Mouse (Mus musculus): ENCODE measurements around the gene Tanc1.

Tanc1 gene

DNA sequence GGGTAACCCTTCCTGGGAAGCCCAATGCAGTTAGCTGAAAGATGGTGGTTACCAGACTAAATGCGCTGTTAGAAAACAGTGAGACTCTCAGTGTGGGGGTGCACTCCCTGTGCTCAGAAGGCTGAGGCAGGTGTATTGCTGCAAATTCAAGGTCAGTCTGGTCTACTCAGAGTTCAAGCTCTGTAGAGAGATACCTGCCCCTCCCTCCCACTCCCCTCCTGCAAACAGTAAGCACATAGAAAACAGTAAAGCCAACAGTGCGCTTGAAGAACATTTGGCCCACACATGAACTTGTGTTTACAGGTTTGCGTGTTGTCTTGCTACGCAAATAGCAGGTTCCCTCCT, 73.7 kb downstream of the Tanc1 start:
- DNase-seq, result no peak

DNA sequence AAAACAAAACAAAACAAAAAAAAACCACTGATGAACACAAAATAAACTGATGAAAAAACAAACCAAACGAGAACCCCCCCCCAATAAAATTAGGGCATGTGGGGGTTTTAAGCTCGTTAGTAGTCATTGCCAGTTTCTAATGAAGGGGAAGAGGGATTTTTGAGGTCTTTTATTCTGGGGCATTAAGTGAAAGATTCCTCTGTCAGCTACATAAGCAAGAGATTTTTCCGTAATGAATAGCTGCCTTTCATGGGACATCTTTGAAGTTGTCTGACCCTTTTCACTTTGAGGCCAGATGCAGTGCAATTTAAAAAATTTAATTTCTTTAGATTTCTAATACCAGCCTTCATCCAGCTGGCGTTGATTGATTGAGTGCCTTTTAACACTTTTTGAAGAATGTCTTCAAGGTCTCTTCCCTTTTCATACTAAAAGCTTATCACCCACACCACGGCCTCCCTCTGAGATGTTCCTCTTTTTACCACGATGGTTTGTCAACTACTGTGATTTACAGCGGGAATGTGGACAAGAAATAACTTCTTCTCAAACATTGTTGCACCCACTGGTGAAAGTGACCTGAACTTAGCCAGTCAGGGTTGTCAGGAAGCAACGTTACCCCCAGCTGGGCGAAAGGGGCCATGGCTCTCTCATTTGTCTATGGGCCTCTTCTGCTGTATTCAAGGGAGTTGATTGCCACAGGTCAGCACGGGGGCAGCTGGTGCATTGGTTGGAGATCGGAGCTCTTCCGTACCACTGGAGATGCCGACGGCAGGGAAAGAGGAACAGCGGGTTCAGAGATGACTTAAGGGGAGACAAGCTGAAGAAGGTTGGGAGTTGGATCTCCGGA, 76.6 kb downstream of the Tanc1 start:
- DNase-seq, result no peak

DNA sequence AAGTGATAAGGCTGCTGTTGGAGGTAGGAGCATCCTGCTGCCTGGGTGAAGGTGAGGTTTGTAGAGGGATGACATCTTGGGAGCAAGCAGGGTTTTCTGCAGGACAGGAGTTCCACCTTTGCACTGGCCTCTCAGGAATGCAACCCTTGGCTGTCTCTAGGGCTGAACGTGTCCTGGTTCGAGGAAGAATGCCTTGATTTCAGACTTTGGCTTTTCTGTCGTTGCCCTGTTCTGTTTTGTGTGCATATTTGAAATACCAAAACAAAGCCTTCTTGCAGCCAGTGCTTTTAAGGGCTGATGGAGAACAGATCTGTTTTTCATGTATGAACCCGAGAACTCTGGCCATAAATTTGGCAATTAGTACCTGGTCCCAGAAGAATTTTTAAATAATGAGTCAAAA, 79.3 kb downstream of the Tanc1 start:
- no peak for DNase-seq

DNA sequence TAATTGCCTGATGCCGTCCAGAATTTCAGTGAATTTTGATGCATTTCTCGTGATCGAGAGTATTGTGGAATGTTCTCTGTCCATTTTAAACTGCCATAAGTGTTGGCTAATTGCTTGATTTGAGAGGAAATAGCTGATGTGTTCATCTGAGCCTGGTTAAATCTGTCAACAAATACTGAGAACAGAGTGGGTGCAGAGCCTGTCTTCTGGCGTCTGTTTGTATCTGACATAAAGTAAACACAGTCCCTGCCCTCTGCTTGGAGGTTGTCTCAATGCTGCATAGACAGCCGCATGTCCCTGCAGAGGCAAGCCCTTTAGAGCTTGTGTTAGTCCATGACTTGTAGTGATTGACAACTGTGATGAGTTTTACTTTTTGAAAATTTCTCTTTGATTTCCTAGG, 81.6 kb downstream of the Tanc1 start:
- DNase-seq, result no peak

DNA sequence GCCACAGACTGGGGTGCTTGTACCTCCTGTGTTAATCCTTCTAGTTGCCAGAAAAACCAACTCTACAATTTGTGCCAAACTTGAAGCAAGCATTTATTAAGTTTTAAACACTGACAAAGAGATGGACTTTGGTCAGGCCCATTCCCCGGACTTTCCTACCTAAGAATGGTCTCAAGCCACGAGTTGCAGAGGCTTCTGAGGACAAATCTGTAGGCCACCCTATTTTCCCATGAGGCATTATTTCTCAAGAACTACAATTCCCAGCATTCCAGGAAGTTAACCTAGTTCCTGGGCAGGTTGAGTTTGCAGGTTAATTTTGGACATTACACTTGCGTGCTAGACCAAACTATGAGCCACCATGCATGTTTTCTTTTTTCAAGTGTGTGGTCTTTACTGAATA, 85.3 kb downstream of the Tanc1 start:
- DNase-seq, result no peak

DNA sequence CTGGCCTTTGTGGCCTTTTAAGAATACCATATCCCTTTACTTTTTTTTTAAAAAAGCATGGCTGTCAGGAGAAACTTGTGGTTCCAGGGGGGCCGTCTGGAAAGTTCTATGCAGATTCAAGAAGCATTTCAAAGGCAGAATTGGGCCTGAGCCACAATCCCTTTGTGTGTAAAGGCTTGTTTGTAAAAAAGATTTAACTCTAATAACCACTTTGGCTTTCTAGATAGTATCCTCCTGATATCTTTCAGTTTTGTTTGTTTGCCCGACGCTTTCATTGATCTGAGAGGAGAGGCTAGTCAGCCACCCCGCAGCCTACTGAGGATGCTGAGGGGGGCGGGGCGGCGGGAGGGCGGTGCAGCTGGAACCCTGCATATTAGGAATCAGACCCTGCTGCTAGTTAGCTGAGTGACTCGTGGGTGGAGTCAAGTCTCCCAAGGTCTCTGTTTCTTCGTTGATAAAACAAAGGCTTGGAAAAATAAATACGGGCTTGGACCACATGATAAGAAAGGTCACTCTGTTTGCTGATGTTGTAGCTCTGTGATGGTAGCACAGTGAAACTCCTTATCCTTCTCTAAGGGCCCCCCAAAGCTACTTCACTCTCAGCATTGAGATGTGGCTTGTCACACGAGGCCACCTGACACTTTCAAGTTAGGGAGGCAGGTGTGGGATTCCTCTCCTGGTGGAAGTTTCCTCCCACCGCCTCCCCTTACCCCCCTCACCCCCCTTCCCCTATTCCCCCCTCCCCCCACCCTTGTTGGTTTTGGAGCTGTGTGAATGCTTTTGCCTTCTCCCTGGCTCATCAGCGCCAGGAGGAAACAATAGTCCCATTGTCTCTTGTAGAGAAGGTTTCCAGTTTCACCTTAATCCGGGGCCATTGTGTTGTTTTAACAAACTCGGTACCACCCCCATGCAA, 86.1 kb downstream of the Tanc1 start:
- DNase-seq, result no peak

DNA sequence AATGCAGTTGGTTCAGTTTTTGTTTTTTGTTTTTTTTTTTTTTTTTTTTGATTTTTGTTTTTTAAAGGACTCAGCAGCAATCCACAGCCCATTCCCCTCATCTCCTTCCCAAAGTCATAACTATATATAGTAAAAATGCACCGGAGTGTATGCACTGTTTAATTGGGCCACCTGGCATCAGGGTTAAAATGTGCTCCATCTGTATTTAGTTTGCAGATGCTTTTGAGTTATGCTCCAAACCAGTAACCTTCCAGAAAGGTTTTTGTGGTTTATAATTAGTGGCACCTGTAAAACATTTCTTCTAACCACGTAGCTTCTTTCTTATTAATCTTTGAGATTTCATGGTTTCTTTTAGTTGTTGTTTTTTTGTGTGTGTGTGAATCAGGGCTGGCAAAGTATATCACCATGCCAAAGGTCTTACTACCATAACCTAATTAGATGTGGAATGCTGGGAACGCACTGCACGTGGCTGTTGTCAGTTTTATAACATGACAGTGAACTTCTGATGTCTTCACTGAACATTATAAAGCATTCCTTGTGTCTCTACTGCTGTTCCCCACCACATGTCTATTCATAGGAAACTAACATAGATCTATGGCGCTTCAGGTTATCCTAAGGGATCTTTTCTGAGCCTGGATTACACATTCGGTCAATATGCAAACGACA, 86.9 kb downstream of the Tanc1 start:
- no peak for DNase-seq

DNA sequence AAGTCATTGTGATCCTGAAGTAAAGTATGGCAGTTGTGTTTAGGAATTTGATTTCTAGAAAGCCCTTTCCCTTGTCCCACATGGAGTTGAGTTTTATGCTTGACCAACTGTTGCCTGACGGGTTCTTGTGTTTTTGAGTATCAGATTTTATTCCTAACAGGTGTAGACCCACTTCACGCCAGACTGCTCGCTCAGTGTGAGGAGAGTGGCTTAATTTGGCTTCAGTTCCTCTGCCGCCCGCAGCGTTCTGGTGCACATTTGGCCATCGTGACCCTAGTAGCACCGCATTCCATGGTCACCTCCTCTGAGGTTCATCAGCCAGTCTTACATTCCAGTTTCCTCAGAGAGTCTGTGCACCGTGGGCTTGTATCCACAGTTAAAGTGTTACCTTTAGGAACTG, 88.1 kb downstream of the Tanc1 start:
- DNase-seq, result peak; percentile 81

DNA sequence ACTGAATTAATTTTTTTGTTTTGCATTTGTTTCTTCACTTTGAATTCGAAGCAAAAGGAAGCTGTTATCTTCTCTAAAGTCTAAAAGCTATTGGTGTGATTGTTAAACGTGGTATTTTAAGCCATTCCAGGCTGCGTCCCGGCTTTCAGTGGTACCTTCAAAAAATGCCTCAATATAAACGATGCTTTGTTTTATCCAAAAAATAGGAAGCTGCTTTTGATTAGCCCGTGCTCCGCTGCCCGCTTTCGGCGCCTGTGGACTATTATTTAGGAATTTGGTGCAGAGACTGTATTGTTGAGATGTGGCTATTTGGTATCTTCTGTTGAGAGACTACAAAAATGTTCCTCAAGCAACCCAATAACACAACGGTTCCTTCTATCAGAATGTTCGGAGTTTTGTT, 93.4 kb downstream of the Tanc1 start:
- DNase-seq, result no peak

DNA sequence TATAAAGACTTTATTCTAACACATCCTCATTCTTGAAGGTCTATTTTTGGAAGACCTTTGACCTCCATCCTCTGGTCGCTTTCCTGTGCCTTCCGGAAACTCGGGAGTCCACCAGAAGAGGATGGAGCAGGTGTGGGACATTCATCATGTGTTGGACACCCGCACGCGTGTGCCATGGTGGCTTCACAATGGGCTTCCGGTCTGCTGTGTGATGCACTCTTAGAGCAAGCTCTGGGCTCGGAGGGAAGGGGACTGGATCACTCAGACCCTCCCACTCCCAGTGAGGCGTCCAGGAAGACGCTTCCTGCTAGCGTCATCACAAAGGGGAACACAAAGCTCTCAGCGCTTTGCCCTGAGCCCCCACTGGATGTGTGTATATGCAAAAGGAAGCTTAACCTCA, 95.0 kb downstream of the Tanc1 start:
- DNase-seq, result no peak

DNA sequence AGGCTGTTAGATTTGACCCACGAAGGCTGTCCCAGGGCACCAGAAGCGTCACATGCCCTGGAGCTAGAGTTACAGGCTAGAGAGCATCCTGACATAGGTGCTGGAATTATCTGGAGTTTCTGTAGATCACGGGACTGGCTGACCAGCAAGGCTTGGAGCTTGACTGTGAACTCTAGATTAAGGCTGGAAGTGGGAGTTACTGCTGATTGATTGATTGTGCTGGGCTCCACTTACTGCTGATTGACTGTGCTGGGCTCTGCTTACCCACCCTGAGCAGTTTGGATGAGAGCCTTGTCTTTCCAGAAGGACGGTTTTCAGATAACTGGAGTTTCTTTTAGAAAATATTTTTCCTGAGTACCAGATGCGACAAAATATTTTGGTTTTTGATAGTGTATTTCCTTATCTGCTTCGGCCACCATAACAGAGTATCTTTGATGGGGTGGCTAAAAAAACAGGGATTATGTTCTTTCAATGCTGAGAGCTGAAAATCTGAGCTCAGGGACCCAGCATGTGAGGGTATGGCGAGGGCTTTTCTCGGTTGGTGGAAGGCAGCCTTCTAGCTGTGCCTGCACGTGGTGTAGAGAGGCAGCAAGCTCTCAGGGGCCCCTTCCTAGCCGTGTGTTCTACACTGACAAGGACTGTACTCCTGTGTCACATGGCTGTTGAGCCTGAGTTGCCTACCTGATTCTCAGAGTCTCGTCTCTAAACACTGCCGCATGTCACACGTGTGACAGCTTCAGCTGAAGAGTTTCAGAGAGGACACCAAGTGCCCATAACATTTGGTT, 96.3 kb downstream of the Tanc1 start:
- no peak for DNase-seq

DNA sequence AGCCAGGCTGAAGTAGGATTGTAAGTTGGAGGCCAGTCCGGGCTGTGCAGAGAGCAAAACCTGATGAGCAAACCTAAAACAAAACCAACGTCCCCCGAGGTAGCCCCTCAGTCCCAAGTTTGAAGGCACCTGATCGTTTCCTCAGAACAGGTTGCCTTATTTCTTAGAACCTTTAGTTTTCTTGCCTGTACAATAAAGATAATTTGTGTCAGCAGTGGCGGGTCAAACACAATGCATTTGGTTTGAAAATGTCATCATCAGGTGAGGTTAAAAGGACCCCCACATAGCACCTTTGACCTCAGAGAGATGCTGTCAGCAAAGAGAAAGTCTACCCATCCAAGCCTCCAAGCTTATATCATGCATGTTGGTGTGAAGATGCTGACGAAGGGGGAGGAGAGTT, 98.9 kb downstream of the Tanc1 start:
- no peak for DNase-seq

DNA sequence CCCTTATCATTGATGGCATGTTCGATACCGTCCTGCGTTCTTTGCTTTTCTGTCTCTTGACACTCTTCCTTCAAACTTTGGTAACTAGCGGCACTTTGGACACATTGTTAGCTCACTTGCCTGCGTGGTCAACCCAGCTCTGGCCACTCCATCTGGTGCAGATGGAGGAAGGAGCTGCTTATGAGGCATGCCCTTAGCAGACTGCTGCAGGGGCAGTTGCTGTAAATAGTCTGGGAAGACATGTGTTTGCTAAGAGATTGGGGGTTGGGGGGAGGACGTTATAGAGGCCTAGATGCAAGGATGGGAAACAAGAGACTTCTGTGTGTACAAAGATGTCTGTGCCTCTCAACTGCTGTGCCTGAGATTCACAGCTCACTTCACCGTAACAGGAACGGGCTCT, 100.2 kb downstream of the Tanc1 start:
- no peak for DNase-seq

DNA sequence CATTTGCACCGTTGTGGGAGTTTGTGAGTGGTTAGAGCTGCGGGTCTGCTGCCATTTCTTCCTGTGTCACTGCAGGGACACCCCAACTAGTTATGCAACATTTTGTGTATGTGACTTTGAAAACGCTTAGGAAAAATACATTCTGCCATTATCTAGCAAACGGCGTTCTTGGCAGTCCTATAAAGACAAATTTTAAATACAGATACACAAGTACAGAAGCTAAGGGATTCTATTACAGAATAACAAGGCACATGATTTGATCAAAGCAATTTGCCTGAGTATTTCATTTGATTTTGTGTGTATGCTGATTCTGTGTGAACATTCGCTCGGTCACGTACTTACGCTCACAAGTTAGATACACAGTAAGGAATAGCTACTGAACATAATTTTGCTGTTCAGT, 100.6 kb downstream of the Tanc1 start:
- DNase-seq, result no peak

DNA sequence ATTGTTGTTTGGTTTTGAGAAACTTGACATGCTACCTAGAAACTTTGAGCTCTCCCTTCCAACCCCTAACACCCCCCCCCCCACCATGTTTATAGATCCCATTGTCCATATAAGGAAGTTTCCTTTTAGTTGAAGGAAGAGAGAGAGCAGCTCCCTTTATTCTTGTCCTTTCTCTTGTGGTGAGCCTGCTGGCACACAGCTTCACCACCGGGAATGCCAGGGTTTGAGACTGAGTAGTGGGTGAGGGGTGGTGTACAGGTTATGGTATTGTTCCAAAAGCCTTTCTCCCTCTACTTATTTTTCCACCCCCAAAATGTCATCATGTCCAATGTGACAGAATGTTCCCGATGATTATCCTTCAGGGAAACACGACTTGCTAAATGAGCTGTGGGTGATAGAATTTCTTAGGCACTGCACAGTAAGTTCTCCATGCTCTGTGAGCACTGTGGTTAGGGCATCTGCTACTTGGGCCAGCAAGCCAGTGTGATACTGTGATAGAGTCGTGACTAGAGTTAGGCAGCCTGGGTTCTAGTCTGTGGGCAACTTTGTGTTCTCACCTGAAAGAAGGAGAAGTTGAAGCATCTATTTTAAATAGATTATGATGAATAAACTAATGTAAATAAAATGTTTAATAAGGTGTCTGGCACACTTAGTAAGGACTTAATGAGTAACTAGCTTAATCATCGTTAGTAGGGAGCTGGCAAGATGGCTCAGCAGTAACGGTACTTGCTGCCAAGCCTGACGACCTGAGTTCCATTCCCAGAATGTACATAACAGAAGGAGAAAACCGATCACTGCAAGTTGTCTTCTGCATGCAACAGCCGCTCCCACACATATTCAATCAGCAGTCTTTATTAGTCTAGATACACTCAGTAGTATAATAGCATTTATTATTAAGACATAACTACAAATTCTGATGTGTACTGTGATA, 102.0 kb downstream of the Tanc1 start:
- DNase-seq, result no peak

DNA sequence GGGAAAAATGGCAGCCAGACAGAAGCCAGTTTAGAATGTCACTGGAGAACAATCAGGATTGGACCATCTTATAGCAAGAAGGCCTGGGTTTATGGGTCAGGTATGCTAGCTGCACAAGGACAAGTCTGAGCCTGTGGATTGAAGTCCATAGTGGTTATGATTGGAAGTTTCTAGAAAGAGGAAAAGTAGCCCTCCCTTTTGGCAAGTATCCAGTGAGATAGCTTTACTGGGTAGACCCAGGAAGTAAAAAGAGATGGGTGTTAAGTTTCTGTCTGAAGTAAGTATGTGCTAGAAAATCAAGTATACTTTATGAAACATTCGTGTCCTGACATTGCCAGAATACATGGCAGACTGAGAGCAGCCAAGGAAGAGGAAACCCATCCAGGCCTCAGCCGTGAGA, 103.2 kb downstream of the Tanc1 start:
- no peak for DNase-seq

DNA sequence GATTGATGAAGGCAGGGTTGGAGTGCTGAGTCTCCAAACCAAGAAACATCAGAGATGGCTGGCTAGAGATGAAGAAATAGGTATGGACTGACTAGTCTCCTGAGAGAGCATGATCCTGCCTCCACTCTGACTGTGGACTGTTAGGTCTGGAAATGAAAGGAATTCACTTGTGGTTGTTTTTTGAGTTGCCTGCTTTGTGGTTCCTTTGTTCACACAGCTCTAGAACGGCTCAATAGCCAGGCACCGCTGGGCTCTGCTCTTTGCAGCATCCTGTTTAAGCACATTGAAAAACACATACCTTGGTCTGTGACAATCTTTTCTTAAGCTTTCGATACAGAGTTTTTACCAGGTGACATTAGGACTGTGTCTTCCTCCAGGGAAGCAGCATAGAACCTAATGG, 104.6 kb downstream of the Tanc1 start:
- DNase-seq, result no peak

DNA sequence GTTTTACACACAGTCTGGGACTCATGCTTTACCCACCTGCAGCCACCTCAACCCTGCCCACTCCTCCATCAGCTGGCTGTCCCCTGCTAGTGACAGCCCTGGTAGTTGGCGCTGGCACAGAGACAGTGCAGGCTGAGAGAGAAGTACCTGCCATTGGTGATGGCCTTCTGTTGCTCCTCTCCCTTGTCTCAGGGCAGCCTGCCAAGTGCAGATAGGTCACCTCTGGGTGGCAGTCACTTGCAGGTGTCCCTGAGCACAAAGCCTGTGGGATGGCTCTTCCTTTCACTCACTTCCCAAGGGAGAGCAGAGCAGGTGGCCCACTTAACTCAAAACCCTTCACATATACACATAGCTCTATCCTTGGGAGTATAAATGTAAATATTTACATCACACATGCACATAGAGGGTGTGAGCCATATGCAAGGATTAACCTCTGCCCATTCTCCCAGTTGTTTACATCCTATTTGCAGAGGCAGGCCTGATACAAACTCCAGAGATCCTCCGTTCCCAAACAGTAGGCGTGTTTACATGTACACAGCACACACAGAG, 106.0 kb downstream of the Tanc1 start:
- peak; percentile 90 for DNase-seq

DNA sequence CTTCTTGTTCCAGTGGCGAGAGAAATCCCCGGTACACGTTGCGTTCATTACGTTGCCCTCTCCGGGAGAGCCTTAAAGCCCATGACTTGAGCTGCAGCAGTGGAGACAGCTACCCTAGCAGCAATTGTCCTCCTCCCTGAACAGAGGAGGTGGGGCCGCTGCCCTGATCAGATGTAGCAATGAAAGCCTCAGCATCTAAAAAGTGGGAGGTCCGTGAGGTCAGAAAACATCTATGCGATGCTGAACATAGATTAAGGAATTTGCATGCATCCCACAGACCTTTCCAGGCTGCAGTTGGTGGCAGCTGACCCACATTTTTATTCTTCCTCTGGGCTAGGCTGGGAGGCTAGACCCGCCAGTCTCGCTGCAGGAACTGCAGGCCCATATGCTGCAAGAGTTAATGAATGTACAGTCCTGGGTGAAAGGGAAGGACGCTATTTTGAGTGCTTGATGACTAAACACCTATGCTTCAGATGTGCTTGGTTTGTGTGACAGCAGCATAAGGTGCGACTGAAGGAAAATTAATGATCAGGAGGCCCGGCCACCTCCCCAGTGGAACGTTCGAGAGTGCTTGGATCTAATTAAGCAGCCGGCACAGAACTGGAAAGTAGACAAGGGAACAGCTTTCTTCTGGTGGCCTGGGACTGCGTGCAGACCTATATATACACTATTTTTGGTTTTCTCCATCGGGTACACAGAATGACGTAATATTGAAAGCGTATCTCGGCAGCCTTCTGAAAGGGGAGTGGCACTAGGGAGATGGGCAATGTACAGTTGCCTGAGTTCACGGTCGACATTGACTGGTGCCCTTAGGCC, 107.0 kb downstream of the Tanc1 start:
- DNase-seq, result peak; percentile 72

DNA sequence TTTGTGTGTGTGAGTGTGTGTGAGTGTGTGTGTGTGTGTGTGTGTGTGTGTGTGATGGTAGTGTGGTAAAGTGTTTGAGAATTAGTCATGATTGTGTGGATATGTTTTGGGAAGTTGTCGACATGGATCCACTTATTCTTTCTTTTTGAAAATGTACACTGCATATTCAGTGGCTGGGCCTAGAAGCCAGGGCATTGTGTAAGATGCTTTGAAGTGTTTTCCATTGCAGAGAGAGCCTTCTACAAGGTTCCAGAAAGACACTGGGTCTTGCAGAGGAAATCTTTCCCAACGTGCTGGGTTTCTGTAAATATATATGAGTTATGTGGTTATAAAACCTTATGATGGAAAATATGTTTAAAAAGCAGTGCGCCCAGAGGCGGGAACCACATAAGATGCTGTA, 108.0 kb downstream of the Tanc1 start:
- DNase-seq, result no peak

DNA sequence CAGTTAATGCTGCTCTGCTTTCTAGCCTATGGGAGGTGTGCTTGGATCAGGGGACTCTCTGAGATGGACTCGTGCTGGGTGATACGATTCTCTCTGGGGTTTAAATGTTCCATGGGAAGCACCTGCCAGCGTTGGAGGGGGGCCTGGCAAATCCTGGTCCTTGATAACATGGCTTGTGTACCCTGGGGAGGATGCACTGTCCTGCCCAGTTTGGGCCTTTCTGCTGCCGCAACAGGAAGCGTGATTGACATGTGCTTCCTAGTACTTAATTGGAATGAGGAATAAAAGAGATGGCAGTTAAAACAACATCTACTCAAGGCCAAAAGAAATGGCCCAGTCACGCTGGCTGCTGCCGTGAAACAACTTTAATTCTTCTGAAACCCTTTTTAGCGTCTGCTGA, 109.3 kb downstream of the Tanc1 start:
- no peak for DNase-seq
